Mouse (Mus musculus): ENCODE results near the gene Adrb1.

- TF ChIP-seq POLR2A (IDR thresholded peaks at IDR 0.05; ENCODE audit: insufficient read length, low read depth): no peak
- no peak for TF ChIP-seq POLR2AphosphoS2 (IDR thresholded peaks at IDR 0.05; ENCODE audit: insufficient read length, low read depth)
- TF ChIP-seq USF1 (IDR thresholded peaks at IDR 0.05; ENCODE audit: low read depth): no peak
- TF ChIP-seq MYOD1 (IDR thresholded peaks at IDR 0.05; ENCODE audit: control insufficient read depth in 1 of 3, insufficient read length in 2 of 3, low read depth in 2 of 3): no peak
- TF ChIP-seq TCF12 (IDR thresholded peaks at IDR 0.05; ENCODE audit: insufficient read depth, poor library complexity, severe bottlenecking): no peak
- no peak for TF ChIP-seq MAX (IDR thresholded peaks at IDR 0.05; ENCODE audit: low read depth)
- TF ChIP-seq REST (IDR thresholded peaks at IDR 0.05; ENCODE audit: insufficient read depth, insufficient read length): no peak
- no peak for TF ChIP-seq MYOG (IDR thresholded peaks at IDR 0.05; ENCODE audit: control insufficient read depth in 1 of 3, insufficient read depth in 1 of 3, insufficient read length in 2 of 3, low read depth in 2 of 3)
- no peak for TF ChIP-seq SRF (IDR thresholded peaks at IDR 0.05; ENCODE audit: control insufficient read depth, insufficient read length, low read depth)
- TF ChIP-seq E2F4 (IDR thresholded peaks at IDR 0.05; ENCODE audit: insufficient read depth): no peak
Observed at GRCm38 (mm10) chr19:56724126-56724597, 2.2 kb downstream of the Adrb1 start.

All from myocyte (in vitro differentiated cells).